Mouse (Mus musculus): Measurements from ENCODE around the gene Arl16.
"Not testable (repeated sequence)": the region's sequence is repeated elsewhere in the genome, so short reads cannot be mapped to it uniquely, and the experiment has no call there.

The Arl16 gene

DNA sequence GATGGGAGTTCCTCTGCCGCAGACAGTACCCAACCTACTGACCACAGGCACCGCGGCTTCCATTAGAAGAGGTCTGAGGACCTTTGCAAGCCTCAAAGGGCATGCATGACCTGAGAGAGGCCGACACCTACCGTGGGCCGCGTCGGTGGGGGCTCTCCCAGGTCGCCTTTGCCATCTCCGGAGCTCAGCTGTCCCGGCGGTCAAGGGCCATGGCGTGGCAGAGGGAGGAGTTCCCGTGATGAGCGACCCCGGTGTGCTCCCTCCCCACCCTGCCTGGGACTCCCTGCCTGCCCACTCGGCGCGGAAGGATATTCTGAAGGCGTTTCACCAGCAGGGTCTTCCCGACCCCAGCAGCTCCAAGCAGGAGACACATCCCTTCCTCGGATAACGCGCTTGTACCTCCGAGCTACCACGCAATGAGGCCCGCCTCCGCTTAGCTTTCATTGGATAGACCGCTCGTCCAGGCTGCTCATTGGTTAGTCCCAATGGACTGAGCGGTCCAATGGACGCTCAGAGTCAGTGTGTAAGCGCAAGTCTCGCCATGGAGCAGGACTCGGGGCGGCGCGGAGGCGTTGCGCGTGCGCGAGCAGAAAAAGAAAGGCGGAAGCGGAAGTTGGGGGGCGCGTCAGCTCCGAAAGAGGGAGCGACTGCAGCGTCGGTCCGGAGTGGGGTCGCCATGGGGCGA, at the start of gene Arl16:
Gene Arl16, minus strand, starts transcription at position 557 of the 685 bp plus-strand sequence.
- DNase-seq (ENCODE audit: low spot score), result peak; percentile 96

DNA sequence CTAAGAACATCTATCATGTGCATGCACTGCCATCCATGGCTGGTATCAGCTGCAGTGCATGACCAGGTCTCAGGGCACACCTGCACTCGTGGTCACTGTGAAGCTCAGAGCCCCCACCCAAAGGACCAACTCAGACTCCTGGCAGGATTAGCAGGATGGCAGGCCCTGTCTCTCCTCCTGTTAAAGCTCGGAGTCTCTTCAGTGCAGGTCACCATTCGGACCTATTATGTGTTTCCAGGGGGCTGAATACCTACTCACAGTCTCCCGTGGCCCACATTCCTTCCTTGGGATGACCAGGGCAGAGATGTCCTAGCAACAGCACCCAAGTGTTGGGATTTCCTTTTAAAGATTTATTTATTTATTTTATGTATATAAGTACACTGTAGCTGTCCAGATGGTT, 49.7 kb upstream of the Arl16 start:
- DNase-seq (ENCODE audit: low spot score), result no peak

DNA sequence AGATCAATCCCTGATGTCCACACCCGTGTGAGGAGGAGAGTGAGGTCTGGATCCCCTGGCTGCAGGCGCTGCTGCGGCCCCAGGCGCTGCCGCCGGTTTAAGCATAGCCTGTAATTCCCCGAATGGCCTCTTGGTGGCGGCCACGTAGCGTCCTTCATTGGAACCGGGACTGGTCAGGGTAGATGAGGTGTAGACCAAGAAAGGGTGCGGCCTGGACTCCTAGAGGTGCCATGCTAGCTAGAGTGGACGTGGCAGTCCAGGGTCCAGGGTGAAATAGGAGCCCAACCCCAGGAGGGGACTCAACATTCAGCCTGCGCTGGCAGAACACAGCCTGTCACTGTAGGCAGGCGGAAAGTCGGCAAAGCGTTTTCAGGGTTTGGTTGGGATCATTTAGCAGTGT, 48.2 kb upstream of the Arl16 start:
- DNase-seq (ENCODE audit: low spot score), result peak; percentile 73

DNA sequence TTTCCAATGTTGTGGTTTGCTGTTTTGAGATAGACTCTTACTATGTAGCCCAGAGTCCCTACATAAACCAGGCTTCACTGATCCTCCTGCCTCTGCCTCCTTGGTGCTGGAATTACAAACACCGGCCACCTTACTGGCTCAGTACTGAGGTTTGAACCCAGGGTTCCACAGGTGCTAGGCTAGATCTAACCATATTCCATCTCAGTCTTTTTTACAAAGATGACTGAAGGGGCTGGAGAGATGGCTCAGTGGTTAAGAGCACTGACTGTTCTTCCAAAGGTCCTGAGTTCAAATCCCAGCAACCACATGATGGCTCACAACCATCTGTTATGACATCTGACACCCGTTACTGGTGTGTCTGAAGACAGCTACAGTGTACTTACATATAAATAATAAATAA, 46.9 kb upstream of the Arl16 start:
- DNase-seq (ENCODE audit: low spot score), result not testable (repeated sequence)

DNA sequence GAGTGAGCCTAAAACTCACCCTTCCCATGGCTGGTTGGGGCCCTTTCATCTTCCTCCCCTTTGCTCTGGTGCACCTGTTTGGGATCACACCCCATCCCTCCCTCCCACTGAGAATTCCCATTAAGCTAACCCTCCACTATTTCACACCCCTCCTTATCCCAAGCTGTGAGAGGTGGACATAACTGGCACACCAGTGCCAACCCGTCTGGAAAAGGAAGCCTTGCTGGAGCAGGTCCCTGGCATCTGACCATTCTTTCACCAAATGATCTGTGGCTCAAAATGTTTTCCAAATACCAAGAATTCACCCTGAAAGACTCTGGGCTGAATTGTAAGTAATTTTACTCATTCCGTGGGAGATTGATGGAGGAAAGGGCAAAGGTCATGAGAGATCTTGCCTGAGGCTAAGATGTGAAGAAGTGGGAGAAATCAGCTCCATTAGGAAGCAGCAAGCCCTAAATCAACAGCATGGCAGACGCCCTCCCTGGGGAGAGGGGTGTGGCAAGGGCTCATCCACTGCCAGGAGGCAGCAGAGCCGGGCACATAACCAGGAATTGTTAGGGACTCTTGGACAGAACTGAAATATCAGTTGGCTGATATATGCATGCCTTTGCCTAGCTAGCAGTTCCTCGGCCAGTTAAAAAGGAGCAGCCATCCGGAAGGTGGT, 45.5 kb upstream of the Arl16 start:
- DNase-seq (ENCODE audit: low spot score), result no peak

DNA sequence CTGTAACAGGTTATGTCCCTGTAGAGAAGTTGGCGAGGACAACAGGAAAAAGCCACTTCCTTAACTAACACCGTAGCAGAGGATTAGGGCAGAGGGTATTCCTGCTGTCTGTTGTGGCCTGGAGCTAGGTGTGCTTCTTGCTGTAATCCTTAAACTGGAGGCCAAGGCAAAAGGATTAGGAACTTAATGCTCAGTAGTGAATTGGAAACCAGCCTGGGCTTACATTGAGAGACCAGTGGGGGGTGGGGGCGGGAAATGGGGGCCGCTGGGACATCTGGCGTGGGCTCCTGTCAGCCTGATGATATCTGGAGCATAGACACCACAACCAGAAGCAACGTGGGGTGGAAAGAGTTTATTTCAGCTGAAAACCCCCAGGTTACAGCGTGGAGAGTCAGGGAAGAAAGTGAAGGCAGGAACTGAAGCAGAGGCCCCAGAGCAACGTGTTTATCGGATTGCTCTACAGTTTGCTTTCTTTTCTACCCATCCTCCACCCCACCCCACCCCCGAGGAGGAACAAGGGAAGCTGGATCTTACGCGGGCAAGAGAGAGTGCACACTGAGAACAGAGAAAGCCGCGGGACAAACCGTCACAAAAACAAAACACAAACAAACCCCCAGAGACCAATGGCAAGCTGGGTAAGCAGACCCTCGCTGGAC, 43.1 kb upstream of the Arl16 start:
- no peak for DNase-seq (ENCODE audit: low spot score)

DNA sequence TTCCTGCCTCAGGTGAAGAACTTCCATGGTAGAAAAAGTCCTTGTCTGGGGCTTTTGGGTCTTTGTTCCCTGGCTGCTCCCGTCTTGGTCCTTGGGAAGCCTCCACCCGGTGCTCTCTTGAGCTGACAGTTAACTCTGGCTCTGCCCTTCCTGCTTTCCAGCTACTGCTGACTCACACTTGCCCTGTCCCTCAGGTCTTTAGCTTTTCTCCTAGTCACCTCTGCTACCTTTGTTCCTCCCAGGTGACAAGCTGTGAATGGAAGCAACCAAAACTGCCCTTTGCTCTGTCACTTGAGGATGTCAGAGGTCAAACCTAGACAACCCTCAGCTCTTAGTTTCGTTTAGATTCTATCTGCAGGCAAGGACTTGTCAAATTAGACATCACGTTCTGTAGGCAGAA, 42.5 kb upstream of the Arl16 start:
- DNase-seq (ENCODE audit: low spot score), result no peak

DNA sequence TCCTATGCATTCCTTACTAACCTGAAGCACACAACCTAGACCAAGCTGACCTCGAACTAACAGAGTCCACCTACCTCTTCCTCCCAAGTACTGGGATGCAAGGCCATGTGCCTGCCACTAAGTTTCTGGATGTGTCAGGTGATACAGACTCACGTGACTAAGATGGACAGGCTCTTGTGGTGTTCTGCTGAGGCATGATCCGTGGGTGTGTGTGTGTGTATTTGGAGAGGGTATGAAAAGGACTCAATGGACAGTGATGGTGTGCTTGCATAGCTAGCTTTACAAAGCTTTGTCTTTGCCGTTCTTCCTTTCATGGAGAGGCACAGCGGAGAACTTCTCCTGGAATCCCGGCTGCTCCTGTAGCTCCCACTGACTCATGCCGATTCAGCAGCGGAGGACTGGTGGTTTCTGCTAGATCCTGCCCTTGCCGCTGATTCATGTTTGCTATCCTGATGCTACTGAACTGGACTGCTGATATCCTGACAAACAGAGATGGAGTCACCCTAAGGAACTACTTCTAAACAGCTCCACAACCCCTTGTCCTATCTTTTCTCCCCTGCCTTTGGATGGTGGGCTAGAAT, 41.0 kb upstream of the Arl16 start:
- no peak for DNase-seq (ENCODE audit: low spot score)

DNA sequence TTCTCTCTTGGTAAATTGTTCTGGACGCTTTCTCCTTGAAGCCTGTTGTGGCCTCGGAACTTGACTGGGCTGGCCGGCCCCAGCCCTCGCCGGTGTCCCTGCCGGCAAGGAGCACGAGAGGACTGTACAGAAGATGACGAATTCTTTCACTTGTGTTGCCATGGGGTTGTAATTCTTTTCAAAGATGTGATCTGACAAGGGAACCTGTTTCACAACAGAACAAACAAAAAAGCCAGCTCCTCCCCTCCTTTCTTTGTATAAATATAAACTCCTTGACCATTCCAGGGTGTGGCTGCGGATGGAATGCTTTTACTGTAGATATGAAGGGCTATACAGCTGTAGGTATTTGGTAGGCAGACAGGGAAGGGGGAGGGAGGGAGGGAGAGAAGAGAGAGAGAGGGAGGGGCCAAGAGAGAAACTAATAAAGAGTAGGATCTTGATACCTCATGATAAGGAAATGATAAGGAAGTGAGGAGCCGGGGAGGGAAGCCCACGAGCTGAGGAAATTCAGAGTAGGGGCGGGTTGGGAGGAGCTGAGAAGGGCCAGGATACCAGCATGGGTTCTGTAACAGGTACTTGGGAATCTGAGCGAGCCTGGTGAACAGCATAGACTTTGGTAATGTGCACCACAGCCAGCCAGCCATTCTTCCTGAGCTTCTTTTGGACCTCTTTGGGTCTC, 40.3 kb upstream of the Arl16 start:
- no peak for DNase-seq (ENCODE audit: low spot score)

DNA sequence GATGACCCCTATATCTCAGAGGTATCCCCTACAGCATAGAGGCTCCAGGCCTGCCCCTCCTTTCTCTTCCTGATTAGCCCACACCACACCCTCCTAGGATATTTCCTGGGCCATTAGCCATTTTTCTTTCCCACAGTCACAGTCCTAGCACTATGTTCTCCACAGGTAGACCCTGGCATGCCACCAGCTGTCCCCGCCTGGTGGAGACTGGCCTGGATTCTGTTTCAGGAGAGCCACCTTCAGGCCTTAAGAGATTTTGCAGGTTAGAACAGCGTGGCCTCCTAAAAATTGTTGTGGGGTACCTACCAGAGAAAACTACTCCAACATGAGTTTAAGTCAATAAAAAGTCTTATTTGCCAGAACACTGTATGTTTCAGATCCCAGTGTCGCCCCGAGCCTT, 39.5 kb upstream of the Arl16 start:
- no peak for DNase-seq (ENCODE audit: low spot score)

DNA sequence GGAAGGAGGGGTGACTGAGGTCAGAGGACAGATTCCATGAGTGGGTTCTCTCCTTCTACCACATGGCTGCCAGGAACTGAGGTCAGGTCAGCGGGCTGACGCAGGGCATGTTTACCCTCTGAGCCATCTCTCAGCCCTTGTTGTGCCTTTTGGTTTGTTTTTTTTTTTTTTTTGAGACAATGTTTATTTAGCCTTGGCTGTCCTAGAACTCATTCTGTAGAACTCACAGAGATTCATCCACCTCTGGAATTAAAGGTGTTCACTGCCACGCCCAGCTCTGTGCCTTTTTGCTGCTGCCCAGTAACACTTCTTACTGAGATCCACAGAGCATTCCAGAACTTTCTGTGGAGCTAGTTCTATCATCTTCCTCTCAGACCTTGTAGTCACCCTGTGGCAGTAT, 38.3 kb upstream of the Arl16 start:
- no peak for DNase-seq (ENCODE audit: low spot score)

DNA sequence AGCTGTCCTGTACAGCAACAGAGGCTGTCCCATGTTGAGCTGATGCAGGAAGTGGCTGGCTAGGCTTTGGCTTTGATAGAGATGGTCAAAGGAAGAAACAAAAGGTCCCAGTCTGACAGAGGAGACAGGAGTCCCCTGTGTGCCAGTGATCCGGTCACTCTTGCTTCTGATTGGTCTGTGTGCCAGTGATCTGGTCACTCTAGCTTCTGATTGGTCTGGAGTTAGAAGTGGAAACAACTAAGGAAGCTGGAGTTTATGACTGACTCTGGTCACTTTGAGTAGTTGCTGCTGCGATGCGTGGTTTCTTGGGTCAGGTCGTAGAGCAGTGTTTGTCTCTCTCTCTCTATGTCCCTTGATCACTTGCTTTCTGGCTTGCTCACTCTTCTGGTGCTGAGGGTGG, 34.3 kb upstream of the Arl16 start:
- DNase-seq (ENCODE audit: low spot score), result no peak

DNA sequence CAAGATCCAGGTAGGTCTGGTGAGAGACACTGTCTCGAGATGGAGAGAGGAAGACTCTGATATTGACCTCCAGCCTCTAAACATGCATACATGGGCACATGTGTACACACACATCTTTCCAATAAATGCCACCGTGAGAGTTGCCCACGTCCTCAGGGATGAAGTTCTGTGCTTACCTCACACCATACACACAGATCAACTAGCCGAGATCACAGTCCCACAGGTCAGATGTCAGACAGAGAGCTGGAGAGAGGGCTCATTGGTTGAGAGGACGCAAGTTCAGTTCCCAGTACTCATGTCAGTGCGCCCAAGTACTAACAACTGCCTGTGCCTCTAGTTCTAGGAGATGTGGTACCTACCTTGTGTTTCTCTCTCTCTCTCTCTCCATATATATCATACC, 33.6 kb upstream of the Arl16 start:
- DNase-seq (ENCODE audit: low spot score), result no peak

DNA sequence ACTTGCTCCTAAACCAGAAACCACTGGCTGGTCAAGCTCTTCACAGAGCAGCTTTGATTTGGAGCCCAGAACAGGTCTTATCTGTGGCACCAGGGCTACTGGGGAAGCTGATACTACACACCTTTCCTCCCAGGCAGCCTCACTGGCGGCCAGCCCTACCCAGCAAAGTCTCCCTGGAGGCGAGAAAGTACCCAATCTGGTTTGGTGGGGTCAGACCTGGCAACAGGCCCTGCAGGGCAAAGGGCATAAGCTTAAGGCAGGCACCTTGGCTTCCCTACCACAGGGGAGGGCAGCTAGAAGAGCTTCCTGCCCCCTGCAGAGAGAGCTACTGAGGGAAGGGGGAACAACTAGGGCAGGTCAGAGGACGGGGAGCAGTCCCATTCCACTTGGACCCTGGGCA, 33.0 kb upstream of the Arl16 start:
- DNase-seq (ENCODE audit: low spot score), result no peak

DNA sequence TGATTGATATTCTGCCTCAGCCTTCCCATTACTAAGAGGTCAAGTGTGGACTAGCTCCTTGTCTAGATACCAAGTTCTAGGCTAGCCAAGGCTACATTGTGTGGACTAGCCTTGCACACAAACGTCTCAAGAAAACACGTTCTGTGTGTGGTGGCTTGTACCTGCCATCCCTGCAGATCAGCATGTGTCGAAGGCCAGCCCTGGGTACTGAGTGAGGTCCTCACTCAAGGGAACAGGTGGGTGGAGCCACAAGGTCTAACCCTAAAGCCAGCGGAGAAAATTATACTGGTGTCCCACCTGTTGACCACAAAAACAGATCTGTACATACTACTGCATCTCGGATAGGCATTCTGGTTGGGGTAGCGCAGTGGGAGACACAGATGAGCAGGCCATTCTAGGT, 32.5 kb upstream of the Arl16 start:
- DNase-seq (ENCODE audit: low spot score), result no peak

DNA sequence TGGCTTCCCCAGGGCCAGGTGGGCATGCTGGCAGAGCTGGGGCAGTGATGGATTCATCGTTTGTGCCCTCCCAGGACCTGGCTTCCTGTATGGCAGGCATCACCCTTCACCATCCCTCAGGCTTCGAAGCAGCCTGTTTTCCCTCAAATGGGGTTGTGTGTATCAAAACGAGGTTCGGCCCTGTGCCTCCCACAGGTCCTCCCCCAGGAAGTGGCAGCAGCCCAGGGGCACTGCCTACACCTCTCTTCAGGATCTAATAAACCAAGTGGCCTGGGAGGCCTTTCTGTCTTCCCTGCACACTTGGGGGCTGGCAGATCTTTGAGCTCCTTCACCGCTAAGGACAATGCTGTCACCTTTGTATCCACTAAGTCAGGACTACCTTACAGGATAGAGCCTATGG, 31.5 kb upstream of the Arl16 start:
- DNase-seq (ENCODE audit: low spot score), result no peak

DNA sequence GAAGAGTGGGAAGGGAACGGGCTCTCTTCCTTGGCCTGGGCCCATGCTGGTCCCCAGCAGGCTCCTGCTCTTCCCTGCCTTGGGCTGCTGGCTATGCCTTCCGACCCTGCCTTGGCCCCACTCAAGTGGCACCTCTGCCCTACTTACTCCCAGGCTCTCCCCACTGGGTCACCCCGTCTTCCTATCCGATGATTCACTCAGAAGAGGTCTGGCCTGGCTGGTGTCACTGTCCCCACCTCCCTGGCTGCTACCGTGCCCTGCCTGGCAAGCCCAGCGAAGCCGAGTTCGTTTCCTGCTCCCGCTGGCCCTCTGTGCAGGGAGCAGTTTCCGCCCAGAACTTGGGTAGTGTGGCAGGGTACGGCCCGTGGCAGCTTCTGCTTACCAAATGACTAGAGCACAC, 30.8 kb upstream of the Arl16 start:
- DNase-seq (ENCODE audit: low spot score), result no peak

DNA sequence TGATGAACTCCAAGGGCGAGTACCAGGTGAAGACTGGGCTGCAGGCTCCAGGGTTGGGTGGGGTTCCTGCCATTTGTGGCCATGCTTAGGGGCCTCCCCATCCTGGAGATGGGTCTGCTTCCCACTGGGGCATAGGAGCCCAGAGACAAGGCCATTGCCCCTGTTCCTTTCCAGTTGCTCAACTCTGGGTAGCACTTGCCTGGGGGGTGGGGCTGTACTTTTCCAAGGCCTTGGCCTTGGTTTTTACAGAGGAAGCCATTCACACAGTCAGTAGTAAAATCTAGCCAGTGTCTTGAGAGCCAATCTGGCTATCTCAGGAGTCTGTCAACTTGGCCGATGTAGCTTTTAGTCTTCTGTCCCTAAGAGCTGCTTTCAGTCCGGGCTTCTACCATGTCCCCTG, 30.0 kb upstream of the Arl16 start:
- DNase-seq (ENCODE audit: low spot score), result no peak

DNA sequence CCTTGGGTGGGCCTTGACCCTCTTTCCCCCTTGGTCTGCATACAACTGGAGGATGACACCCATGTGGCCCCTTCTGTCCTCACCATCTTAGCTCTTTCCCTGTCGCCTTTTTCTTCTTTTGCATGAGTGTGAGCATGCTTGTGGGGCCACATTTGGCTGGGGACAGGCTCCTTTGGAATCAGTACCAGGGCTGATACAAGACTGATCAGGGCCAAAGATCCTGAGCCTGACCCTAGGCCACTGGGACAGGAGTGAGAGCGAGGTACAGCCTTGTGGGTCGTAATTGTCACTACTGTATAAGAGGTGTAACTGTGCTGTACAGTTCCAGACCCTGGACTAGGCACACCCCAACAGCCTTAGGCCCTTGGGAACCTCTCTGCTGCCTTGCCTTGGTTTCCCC, 26.5 kb upstream of the Arl16 start:
- no peak for DNase-seq (ENCODE audit: low spot score)

DNA sequence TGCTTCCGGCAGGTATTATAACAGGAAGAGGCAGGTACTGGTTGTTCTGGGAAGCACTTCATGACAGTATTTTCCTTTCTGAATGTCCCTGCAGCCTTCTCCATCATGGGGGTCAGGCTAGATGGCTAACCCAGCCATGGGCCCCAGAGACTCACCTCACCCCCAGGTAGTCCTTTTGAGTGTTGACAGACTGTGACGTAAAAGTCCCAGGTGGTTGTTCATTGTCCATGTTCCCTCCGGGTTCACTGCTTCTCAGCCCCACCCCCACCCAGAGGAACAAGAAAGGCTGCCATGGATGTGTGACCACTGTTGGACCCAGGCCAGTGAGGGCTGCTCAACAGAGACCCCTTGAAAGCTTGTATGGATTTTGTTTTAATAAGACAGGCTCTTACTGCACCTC, 25.9 kb upstream of the Arl16 start:
- no peak for DNase-seq (ENCODE audit: low spot score)

DNA sequence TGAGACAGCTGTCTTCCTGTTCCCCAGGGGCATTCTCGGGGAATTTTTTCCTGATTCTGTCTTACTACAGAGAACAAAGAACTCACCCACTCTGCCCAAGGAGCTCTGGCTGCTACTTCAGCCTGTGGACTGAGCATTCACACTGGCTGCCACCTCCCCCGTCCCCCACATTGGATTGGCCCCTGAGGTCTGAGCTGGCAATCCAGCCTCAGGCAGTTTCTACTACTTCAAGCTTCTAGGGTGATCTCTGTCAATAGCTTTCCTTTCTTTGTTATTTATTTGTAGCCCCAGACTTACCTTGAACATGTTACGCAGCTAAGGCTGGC, 25.4 kb upstream of the Arl16 start:
- DNase-seq (ENCODE audit: low spot score), result no peak

DNA sequence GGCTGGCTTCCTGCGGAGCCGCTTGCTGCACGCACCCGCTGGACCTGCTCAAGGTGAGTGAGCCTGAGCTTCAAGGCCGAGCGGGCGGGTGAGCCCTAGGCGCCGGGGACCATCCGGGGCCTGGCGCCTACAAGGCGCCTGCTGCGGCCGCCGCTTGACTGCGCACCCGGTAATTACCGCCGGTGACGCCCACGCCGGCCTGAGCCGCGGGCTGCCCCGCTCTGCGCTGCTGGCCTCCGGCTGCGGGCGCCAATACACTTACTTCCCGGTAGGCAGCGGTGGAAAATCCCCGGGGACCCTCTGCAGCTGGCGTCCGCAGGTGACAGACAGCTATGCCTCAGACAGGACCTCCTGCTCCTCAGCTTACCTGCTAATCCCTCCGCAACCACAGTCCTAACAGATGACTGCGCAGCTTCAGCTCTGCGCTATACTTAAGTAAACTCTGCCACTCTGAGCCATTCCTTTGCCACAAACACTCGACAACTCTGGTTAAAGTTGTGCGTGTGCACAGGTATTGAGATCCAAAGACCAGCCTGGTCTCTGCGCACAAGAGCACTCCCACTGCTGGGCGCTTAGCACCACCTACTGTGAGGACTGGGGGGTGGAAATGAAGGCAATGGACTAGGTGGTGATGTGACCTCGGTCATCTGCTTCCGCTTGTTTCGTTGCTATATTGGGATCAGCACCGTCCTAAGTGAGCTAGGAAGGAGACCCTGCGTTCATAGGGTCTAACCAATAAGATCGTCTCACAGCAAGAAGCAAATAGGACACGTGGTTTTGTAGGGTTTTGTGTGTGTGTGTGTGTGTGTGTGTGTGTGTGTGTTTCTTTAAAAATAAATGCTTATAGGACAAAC, 24.8 kb upstream of the Arl16 start:
- peak; percentile 53 for DNase-seq (ENCODE audit: low spot score)
